ENCODE assay signal across 11 mouse cellular contexts in the genomic region with DNA sequence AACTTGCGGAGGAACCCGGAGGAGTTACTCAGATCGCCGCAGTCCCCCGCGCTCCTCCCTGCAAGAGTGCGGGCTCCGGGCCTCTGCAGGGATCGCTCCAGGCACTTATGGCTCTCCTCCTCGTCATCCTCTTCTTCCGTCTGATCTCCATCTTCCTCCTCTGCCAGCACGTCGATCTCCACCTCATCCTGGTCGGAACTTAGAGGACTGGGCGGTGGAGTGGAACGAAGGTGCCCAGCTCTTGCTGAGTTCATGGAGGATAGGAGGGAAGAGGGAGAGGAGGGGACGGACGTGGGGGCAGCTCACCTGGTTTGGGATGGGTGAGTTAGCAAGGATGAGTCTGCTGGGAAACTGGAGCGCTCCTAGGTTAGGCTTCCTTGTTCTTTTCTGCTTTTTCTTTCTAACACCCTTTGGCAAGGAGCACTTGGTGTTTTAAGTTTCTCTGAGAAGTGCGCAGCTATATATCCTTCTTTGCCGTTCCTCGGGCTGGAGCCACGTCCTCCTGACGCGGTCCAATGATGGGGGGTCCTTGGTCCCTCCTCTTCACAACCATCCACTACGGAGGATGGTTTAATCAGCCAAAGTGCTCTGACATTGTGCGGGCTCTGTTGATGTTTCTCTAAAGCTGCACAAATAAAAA. TPM values are rescaled to one million over a fixed set of nuclear protein-coding genes. Genes with fewer than 3 reads are reported as not detected.
A peak's percentile ranks its signal among the peaks of the same experiment; 100 is the strongest.
DNase-seq lines count a peak whose midpoint lies in the region; ATAC-seq and TF ChIP-seq lines count a peak whose summit lies in the region.
"Had no signal": no experiment of that assay in that cellular context is flagged by ENCODE, and none has a peak within 500 bp of the region (broad histone marks: within the 10 kb centered on the region; RNA-seq: fewer than 3 reads in every experiment).

A gene (minus strand): TSS at position 617 of the 640 bp plus-strand sequence.

- H3K4me3 ChIP-seq in heart, adult 2 months = peak within 1 kb of the TSS; percentile 32
- peak within 1 kb of the TSS; percentile 50 for H3K4me3 ChIP-seq in ES-Bruce4 (ENCODE audit: low read depth, low read length)
- H3K4me3 ChIP-seq in heart, postnatal 0 days (ENCODE audit: low read depth, low read length) = peak within 1 kb of the TSS; percentile 39
- peak within 1 kb of the TSS; percentile 34 for H3K4me3 ChIP-seq in liver, postnatal 0 days (ENCODE audit: low read depth, low read length)

- H3K36me3 ChIP-seq in heart, adult 2 months (ENCODE audit: control insufficient read depth, insufficient read depth, low read length) = no peaks in the 10 kb centered on the region
- H3K36me3 ChIP-seq in ES-Bruce4 (ENCODE audit: control insufficient read depth, insufficient read depth, low read length, poor library complexity, severe bottlenecking) = no peaks in the 10 kb centered on the region
- no peaks in the 10 kb centered on the region for H3K36me3 ChIP-seq in heart, postnatal 0 days (replicated peaks; ENCODE audit: control insufficient read depth, insufficient read depth, low read length)
- no peaks in the 10 kb centered on the region for H3K36me3 ChIP-seq in liver, postnatal 0 days (replicated peaks; ENCODE audit: insufficient read depth, low read length)

- TF ChIP-seq POLR2A in heart, adult 2 months (IDR thresholded peaks at IDR 0.05; ENCODE audit: insufficient read depth, low read depth, low read length) = no peak
- TF ChIP-seq POLR2A in ES-Bruce4 (IDR thresholded peaks at IDR 0.05; ENCODE audit: insufficient read depth, low read length) = no peak

- H3K4me1 ChIP-seq in heart, adult 2 months (ENCODE audit: control insufficient read depth, insufficient read depth, low read length) = no peaks in the 10 kb centered on the region; the same call in 1 of the 2 replicates
- H3K4me1 ChIP-seq in ES-Bruce4 (ENCODE audit: control insufficient read depth, insufficient read depth, low read length) = no peaks in the 10 kb centered on the region
- H3K4me1 ChIP-seq in heart, postnatal 0 days (ENCODE audit: control insufficient read depth, insufficient read depth) = no peaks in the 10 kb centered on the region
- peaks cover 4% of the 10 kb centered on the region; the same call in 1 of the 2 replicates for H3K4me1 ChIP-seq in liver, postnatal 0 days (ENCODE audit: insufficient read depth)

- WGBS in heart, adult 2 months = 2% methylated on average over 27 of the region's 27 CpGs
- WGBS in heart, postnatal 0 days = 1% methylated on average over 27 of the region's 27 CpGs
- WGBS in liver, postnatal 0 days (ENCODE audit: insufficient replicate concordance) = 3% methylated on average over 27 of the region's 27 CpGs

- no peaks in the 10 kb centered on the region for H3K79me2 ChIP-seq in heart, adult 2 months (replicated peaks; ENCODE audit: control insufficient read depth, insufficient read depth, low read length)

- H3K9ac ChIP-seq in heart, adult 2 months (ENCODE audit: low read depth, low read length) = no peak within 1 kb of the TSS
- no peak within 1 kb of the TSS for H3K9ac ChIP-seq in ES-Bruce4 (ENCODE audit: low read depth, poor library complexity, severe bottlenecking)
- no peak within 1 kb of the TSS for H3K9ac ChIP-seq in heart, postnatal 0 days (replicated peaks; ENCODE audit: low read depth, low read length)
- H3K9ac ChIP-seq in liver, postnatal 0 days (replicated peaks) = no peak within 1 kb of the TSS

- TF ChIP-seq CTCF in heart, adult 2 months (IDR thresholded peaks at IDR 0.05) = no peak
- TF ChIP-seq CTCF in ES-Bruce4 (IDR thresholded peaks at IDR 0.05; ENCODE audit: low read depth, low read length) = no peak
- TF ChIP-seq CTCF in heart, postnatal 0 days (IDR thresholded peaks at IDR 0.05; ENCODE audit: low read depth) = no peak
- TF ChIP-seq CTCF in liver, postnatal 0 days (IDR thresholded peaks at IDR 0.05; ENCODE audit: low read depth) = no peak

- peaks cover 27% of the 10 kb centered on the region for H3K27me3 ChIP-seq in heart, adult 2 months (ENCODE audit: control insufficient read depth, insufficient read depth, low read length)
- H3K27me3 ChIP-seq in ES-Bruce4 (ENCODE audit: control insufficient read depth, insufficient read depth, low read length, poor library complexity, severe bottlenecking) = peaks cover 17% of the 10 kb centered on the region
- peaks cover 84% of the 10 kb centered on the region for H3K27me3 ChIP-seq in heart, postnatal 0 days (ENCODE audit: control insufficient read depth, insufficient read depth, low read length)
- H3K27me3 ChIP-seq in liver, postnatal 0 days (ENCODE audit: insufficient read depth, low read length) = peaks cover 78% of the 10 kb centered on the region

- no peak for TF ChIP-seq EP300 in heart, adult 2 months (IDR thresholded peaks at IDR 0.05; ENCODE audit: insufficient read depth, low read depth, low read length)
- TF ChIP-seq EP300 in ES-Bruce4 (IDR thresholded peaks at IDR 0.05; ENCODE audit: insufficient read depth, low read depth, low read length) = no peak
- no peak for TF ChIP-seq EP300 in heart, postnatal 0 days (IDR thresholded peaks at IDR 0.05; ENCODE audit: low read depth)
- TF ChIP-seq EP300 in liver, postnatal 0 days (IDR thresholded peaks at IDR 0.05; ENCODE audit: low read depth) = no peak

- H3K4me2 ChIP-seq in heart, postnatal 0 days (ENCODE audit: low read depth, low read length) = peak within 1 kb of the TSS; percentile 52
- peak within 1 kb of the TSS; percentile 59 for H3K4me2 ChIP-seq in liver, postnatal 0 days (ENCODE audit: low read depth, low read length)

- intact Hi-C loops in heart, adult 2 months (cut with DNase I) = no loop called here

- no peak within 1 kb of the TSS for H3K27ac ChIP-seq in heart, adult 2 months
- H3K27ac ChIP-seq in ES-Bruce4 (ENCODE audit: insufficient read depth, low read length) = no peak within 1 kb of the TSS
- no peak within 1 kb of the TSS for H3K27ac ChIP-seq in heart, postnatal 0 days (ENCODE audit: low read depth)
- H3K27ac ChIP-seq in liver, postnatal 0 days (ENCODE audit: low read depth) = peak within 1 kb of the TSS; percentile 55; the same call in 1 of the 2 replicates

- no peak for ATAC-seq in heart, postnatal 0 days (ENCODE audit: insufficient read depth, low read depth)
- ATAC-seq in liver, postnatal 0 days = no peak
- no peak for ATAC-seq in granulocyte monocyte progenitor cell, adult 5-6 weeks (replicated peaks; ENCODE audit: poor library complexity, severe bottlenecking)

- DNase-seq in heart, adult 2 months = no peak
- no peak for DNase-seq in heart, adult 18-20 months
- DNase-seq in heart, postnatal 0 days (ENCODE audit: low spot score) = no peak
- no peak for DNase-seq in liver, postnatal 0 days
- no peak for DNase-seq in adrenal gland, postnatal 4 days (ENCODE audit: low spot score in 2 of 2)
- DNase-seq in urinary bladder, postnatal 36 days (ENCODE audit: low spot score in 2 of 2) = no peak
- DNase-seq: adrenal gland, postnatal 25 days; gastrocnemius, postnatal 25 days had no signal

- H3K9me3 ChIP-seq in ES-Bruce4 (replicated peaks; ENCODE audit: control insufficient read depth, insufficient read depth, low read length, poor library complexity, severe bottlenecking) = no peaks in the 10 kb centered on the region
- no peaks in the 10 kb centered on the region for H3K9me3 ChIP-seq in heart, postnatal 0 days (replicated peaks; ENCODE audit: control insufficient read depth, low read length)
- no peaks in the 10 kb centered on the region for H3K9me3 ChIP-seq in liver, postnatal 0 days (ENCODE audit: low read length)

RNA-seq across cellular contexts. Expression of the gene that starts here (rescaled TPM):
- total RNA-seq in heart, adult 2 months (2021) = not detected
- polyA plus RNA-seq in heart, adult 2 months (2012; rRNA removed) = not detected in 2 replicates
- total RNA-seq in heart, adult 18-20 months (2021) = not detected
- not detected in 2 replicates for polyA plus RNA-seq in ES-Bruce4 (2011; ENCODE audit: insufficient read depth, insufficient read length, low read depth, missing spikeins)
- not detected in 2 replicates for total RNA-seq in heart, postnatal 0 days (2014; rRNA removed; ENCODE audit: low replicate concordance)
- not detected in 2 replicates for polyA plus RNA-seq in heart, postnatal 0 days (2015; fragmentation: Nextera tagmentation; extraction: Ambion mirVana)
- 0.14 and 0.21 TPM in 2 replicates for polyA plus RNA-seq in liver, postnatal 0 days (2015; fragmentation: Nextera tagmentation; extraction: Ambion mirVana)
- total RNA-seq in adrenal gland, postnatal 4 days (2021) = not detected
- total RNA-seq in granulocyte monocyte progenitor cell, adult 5-6 weeks (2014; fragmentation: Nextera tagmentation) = not detected in 2 replicates
- not detected in 2 replicates for total RNA-seq in granulocyte monocyte progenitor cell, adult 5-6 weeks (2017)
- total RNA-seq: adrenal gland, postnatal 25 days; gastrocnemius, postnatal 25 days had no signal
- polyA plus RNA-seq: C2C12 had no signal
